Mouse (Mus musculus) cerebellum, postnatal 14 days (tissue): Measurements from ENCODE around the gene Mb21d2.

Experiments
- DNase-seq, 2 experiments: peaks; one replicate each; pipeline ENCODE4 v3.0.0; 2021; ENCODE audit warnings: mixed read lengths in 2 of 2

Gene Mb21d2

DNA sequence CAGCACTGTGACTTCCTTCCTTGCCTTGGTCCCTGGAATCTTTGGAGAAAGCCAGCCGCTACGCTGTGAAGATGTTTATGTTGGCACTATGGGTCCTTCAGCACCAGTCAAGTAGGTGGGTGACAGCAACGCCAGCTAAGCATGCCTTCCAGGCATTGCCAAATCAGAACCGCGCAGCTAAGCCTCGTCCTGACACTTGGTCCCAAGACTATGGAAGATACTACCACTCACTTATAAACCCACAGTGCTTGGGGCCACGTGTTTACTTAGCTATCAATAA lies 70.5 kb downstream of the Mb21d2 start:
- DNase-seq, result no peak

DNA sequence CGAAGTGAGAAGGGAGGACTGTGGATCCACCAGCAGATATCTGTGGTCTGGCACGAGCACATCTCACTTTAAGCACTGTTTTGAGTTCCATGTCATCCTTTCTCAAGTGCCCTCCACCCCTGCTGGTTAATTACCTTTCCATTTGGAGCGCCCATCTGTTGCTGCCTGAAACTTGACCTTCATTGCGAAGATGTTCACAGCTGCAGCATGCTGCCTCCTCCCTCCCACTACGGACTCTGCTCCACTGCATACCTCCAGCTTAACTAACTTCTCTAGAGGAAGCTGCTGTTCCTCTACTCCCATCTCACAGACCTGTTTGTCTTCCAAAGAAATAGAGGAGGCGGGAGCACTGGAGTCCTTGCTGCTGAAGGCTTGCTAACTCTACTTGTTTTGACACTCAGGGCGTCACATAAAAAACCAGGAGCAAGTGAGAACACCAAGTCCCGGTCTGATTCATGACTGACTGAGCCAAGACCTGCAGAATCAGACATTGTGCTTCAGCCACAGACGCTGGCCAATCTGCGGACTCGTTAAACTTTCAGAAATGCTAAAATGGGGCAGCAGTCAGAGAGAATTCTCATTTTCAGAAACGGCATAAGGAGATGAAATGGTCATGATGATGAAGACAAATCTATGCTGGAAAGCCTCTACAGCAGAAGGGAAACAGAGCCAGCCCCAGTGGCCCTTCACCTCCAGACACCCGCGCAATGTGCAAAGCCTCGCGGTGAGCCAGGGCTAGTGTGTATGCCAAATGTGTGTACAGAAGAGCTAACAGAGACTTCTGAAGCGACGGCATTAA lies 71.1 kb downstream of the Mb21d2 start:
- no peak for DNase-seq

GRCm38 (mm10) chr16:28851409-28851821 lies 78.1 kb downstream of the Mb21d2 start:
- peak in 1 of 2 experiments; percentile 29 for DNase-seq

DNA sequence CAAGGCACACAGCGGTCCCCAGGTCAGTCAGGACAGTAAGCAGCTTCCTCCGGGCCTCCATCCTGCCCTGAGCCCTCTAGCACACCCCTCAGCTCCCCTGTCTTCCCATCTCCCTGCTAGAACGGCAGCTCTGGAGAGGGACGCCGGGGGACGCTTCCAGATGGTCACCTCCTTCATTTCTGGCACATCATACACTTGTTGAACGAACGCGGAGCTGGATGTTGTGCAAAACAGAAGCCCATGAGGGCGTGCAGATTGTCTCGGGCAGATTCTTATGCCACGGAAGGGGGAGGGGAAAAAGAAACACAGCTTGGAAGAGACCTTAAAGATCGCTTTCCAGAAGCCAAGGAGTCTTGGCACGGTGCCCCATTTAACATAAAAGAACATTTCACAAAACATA lies 78.6 kb downstream of the Mb21d2 start:
- DNase-seq, result peak in 1 of 2 experiments; percentile 39

- no peak for DNase-seq
Measured at GRCm38 (mm10) chr16:28846123-28846522, 83.3 kb downstream of the Mb21d2 start.

DNA sequence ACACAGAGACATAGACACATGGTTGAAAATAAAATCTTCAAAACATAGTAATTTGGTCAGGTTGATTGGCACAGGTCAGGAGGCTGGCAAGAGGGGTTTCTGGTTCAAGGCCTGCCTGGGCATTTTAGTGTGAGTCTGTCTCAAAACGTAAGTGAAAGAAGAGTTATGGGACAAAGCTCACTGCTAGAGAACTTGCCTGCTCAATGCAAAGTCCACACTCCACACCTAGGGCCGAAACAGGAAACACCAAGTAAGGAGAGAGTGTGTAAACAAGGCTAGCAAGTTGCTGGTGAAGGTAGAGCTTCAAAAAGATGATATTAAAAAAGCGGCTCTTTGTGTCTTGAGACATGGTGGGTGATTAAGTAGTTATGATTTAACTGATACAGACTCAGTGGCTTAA lies 84.1 kb downstream of the Mb21d2 start:
- DNase-seq, result no peak

GRCm38 (mm10) chr16:28841102-28841501 lies 88.4 kb downstream of the Mb21d2 start:
- DNase-seq, result peak; percentile 31 to 46

DNA sequence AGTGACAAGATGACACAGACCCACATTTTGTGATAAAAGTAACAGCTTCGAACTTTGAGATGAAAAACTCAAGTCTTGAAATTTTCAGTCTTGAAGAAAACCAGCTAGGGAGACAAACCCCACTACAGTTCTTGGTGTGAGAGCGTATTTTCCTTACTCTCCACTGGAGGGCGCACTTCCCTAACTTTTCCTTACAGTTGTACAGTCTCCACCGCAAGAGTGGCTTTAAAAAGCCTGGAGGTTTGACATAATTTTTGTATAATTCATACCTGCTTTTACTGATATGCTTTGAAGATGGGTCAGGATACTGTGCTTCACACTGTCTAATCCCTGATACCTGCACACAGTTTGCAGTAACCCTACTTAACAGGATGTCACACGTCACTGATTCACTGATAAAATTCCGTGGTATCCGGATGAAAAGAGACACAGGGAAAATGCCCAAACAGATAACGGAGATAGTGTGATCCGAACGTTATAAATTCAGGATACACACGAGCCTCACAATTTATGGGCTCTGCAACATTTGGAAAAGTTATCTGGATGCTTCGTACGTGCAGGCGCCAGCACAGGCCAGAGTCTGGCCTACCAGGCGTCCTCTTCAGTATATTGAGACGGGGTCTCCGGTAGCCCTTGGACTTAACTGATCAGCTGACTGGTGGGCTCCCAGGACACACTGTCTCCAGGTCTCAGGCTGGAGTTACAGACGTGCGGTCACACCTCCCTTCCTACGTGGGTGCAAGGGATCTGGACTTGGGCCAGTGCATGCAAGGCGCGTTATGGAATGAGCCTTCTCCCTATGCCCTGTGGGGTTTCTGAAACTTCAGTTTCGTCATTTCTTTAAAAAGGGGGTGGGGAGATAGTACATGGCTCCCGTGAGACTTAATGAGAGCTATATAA lies 89.1 kb downstream of the Mb21d2 start:
- peak; percentile 86 for DNase-seq

GRCm38 (mm10) chr16:28839575-28839974 lies 89.9 kb downstream of the Mb21d2 start:
- DNase-seq, result no peak

GRCm38 (mm10) chr16:28838016-28838415 lies 91.5 kb downstream of the Mb21d2 start:
- peak; percentile 85 to 87 for DNase-seq

GRCm38 (mm10) chr16:28832085-28832635 lies 97.3 kb downstream of the Mb21d2 start:
- no peak for DNase-seq

GRCm38 (mm10) chr16:28829263-28829955 lies 100.1 kb downstream of the Mb21d2 start:
- no peak for DNase-seq

- DNase-seq, result no peak
Measured at GRCm38 (mm10) chr16:28824781-28825180, 104.7 kb downstream of the Mb21d2 start.

DNA sequence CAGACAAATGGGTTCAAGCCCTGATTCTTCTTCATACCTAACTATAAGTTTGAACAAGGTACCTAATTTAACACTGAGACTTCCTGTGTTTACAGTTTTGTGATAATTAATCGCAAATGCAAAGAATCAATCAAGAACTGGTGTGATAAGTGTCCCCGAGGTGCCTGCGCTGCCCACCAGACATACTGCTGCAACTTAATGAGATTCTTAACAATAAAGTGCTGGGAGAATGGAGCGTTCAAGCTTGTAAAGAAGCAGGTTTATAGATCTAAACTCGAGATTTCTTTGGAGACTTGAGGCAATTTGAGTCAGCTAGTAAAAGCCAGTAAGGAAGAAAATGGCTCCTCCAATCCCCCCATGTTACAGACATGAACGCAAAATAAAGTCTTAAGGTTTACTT lies 107.7 kb downstream of the Mb21d2 start:
- no peak for DNase-seq

DNA sequence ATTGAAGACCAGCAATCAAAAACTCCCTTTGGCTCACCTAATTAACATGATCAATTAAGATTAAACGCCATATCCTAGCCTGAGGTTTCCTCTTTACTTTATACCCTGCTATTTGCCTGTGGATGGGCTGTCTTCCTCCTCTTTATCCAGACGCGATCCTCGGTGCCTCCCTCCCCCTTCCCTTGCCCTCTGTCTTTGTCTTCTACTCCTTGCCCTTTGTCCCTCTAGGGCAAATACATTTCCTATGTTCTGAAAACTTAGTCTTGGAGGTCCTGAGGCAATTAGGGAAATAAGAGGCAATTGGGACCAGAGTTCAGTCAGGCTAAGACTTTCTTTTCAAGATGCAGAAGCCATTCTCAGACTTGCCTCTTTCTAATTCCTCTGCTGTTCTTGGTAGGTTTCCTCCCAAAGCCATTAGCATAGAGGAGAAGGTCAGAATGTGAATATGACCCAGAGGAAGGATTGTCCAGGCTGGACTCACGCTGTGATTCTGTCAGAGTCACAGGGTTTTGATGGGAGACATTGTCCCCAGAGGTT lies 110.7 kb downstream of the Mb21d2 start:
- no peak for DNase-seq

DNA sequence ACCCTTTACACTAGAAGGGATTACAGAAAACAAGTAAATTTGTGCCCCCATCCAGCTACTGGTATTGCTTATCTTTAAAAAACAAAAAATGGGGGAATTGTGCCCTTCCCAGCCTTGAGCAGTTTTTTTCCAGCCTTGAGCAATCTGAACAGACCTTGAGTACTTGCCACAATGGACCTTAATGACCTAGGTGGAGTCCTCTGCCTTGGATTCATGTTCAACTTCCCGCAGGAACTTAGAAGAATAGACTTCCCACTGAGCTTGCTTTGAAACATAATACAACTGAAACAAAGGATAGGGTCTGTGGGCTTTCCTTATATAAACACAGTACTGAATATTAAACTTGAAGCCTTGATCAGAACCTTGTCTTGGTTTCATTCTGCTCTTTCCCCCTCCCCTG lies 116.2 kb downstream of the Mb21d2 start:
- no peak for DNase-seq

DNA sequence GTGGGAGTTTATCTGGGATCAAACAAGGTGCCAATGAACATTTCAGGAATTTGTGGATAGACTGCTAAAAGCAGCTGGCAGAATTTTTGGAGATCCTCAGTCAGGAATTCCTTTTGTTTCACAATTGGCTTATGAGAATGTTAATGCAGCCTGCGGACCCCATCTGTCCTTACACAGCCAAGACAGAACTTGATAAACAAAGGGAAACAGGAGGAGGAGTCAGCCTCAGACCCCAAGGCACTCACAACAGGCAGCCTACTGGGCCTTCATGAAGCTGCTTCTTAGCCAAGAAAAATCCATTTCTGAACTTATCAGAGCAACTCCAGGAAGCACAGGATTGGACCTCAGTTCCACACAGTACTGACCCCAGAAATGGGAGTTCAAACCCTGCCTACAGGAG lies 120.4 kb downstream of the Mb21d2 start:
- no peak for DNase-seq

DNA sequence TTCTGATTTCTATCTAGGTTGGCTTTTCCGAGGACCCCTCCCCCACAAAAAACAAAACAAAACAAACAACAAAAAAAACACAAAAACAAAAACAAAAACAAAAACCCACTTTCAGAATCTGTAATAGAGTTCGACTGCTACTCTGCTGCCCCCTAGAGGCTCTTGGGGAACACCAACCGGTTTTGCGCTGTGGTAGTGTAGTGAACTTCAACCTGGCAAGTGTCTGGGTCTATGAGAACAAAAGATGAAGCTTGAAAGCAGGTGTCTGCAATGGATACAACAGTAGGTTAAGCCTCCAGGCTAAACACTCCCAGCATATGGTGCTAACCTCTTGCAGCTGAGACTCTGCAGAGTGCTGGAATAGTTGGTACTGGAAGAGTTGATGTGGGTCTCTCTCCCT lies 136.4 kb downstream of the Mb21d2 start:
- peak; percentile 75 to 78 for DNase-seq
